Mouse (Mus musculus): ENCODE results near the gene Prps1l3. TPM values are rescaled to one million over a fixed set of nuclear protein-coding genes. Genes with fewer than 3 reads are reported as not detected.

Gene Prps1l3
- polyA plus RNA-seq, 2 experiments from 2014 or later = 57.7 to 62.7 TPM

GRCm38 (mm10) chr12:57243671-57244495 is 13.7 kb downstream of the Prps1l3 start:
- ATAC-seq = no peak

GRCm38 (mm10) chr12:57258572-57258971 is 28.4 kb downstream of the Prps1l3 start:
- ATAC-seq = no peak

- ATAC-seq = no peak
Observed at GRCm38 (mm10) chr12:57275456-57275855, 45.2 kb downstream of the Prps1l3 start.

- no peak for ATAC-seq
Observed at GRCm38 (mm10) chr12:57281155-57282114, 51.2 kb downstream of the Prps1l3 start.

GRCm38 (mm10) chr12:57285303-57286059 is 55.3 kb downstream of the Prps1l3 start:
- no peak for ATAC-seq

Other genes with a start within 250 kb of the Prps1l3 start
- not detected for gene Slc25a21, start 32.9 kb upstream of the Prps1l3 start, polyA plus RNA-seq (2017; shearing (Covaris generic))
- 10 to 100 TPM; 14.8 to 16.0 TPM for gene Mipol1, start within 50 bp of the Prps1l3 start, polyA plus RNA-seq (2017; shearing (Covaris generic))